19 mouse cellular contexts compared by ENCODE assay signal in genomic region chr9:108128248-108128647, GRCm38 (mm10). TPM values are rescaled to one million over a fixed set of nuclear protein-coding genes. Genes with fewer than 3 reads are reported as not detected.
DNase-seq lines count a peak whose midpoint lies in the region; ATAC-seq and TF ChIP-seq lines count a peak whose summit lies in the region.
"Had no signal": no experiment of that assay in that cellular context is flagged by ENCODE, and none has a peak within 500 bp of the region (broad histone marks: within the 10 kb centered on the region; RNA-seq: fewer than 3 reads in every experiment).

No protein-coding gene starts in this region.

- H3K36me3 ChIP-seq in lung, postnatal 0 days (ENCODE audit: insufficient read depth, low read length): no peaks in the 10 kb centered on the region
- H3K36me3 ChIP-seq in heart, embryonic 10.5 days: no peaks in the 10 kb centered on the region; the same call in 1 of the 2 replicates
- H3K36me3 ChIP-seq: intestine, embryonic 15.5 days; lung, embryonic 15.5 days had no signal

- no peak overlapping the region for H3K27ac ChIP-seq in lung, postnatal 0 days (ENCODE audit: low read length)
- H3K27ac ChIP-seq in heart, embryonic 10.5 days: no peak overlapping the region
- H3K27ac ChIP-seq: hindbrain, embryonic 12.5 days; intestine, embryonic 15.5 days; lung, embryonic 15.5 days had no signal

- H3K9me3 ChIP-seq in lung, postnatal 0 days (ENCODE audit: low read length): no peaks in the 10 kb centered on the region
- H3K9me3 ChIP-seq in heart, embryonic 10.5 days: no peaks in the 10 kb centered on the region
- H3K9me3 ChIP-seq: hindbrain, embryonic 12.5 days; intestine, embryonic 15.5 days; lung, embryonic 15.5 days; megakaryocyte, embryonic 14.5 days had no signal

- ATAC-seq in lung, postnatal 0 days: no peak
- ATAC-seq: forebrain, embryonic 14.5 days; intestine, embryonic 15.5 days had no signal

- no peak overlapping the region for H3K4me3 ChIP-seq in lung, postnatal 0 days (ENCODE audit: low read depth, low read length)
- H3K4me3 ChIP-seq in heart, embryonic 10.5 days: no peak overlapping the region
- H3K4me3 ChIP-seq: hindbrain, embryonic 12.5 days; intestine, embryonic 15.5 days; lung, embryonic 15.5 days; megakaryocyte, embryonic 14.5 days had no signal

- intact Hi-C loops in left cerebral cortex, postnatal 36 days (cut with DNase I): loop anchor here (5.0 kb wide), 1 partner anchor 74 kb away; no protein-coding TSS in a partner anchor
- intact Hi-C loops in heart, postnatal 10 days (cut with DNase I): no loop called here

- H3K27me3 ChIP-seq in lung, postnatal 0 days (replicated peaks; ENCODE audit: insufficient read depth, low read length): no peaks in the 10 kb centered on the region
- peaks cover 11% of the 10 kb centered on the region for H3K27me3 ChIP-seq in heart, embryonic 10.5 days (ENCODE audit: insufficient read depth, poor library complexity, severe bottlenecking)
- H3K27me3 ChIP-seq: hindbrain, embryonic 12.5 days; intestine, embryonic 15.5 days; lung, embryonic 15.5 days had no signal

- no peak overlapping the region for H3K4me2 ChIP-seq in lung, postnatal 0 days (replicated peaks; ENCODE audit: low read depth, low read length)
- H3K4me2 ChIP-seq: hindbrain, embryonic 12.5 days; intestine, embryonic 15.5 days; lung, embryonic 15.5 days had no signal

- TF ChIP-seq CTCF in lung, postnatal 0 days (IDR thresholded peaks at IDR 0.05): no peak

- peak; percentile 52 for DNase-seq in adrenal gland, postnatal 14 days
- no peak for DNase-seq in adrenal gland, postnatal 25 days
- peak; percentile 90 for DNase-seq in right cerebral cortex, adult 18-20 months
- no peak for DNase-seq in right cerebral cortex, postnatal 4 days
- DNase-seq in left cerebral cortex, postnatal 36 days (ENCODE audit: low spot score in 2 of 2): peak; percentile 78 to 86
- no peak for DNase-seq in lung, postnatal 0 days (ENCODE audit: low spot score)
- no peak for DNase-seq in heart, embryonic 10.5 days (ENCODE audit: low spot score)
- DNase-seq in heart, postnatal 10 days: no peak
- DNase-seq: embryo, embryonic 11 days; gastrocnemius, postnatal 36 days; kidney, postnatal 10 days; thymus, postnatal 4 days had no signal

- WGBS in lung, postnatal 0 days: 83% methylated on average over 11 of the region's 11 CpGs
- WGBS in heart, embryonic 10.5 days: 64% methylated on average over 11 of the region's 11 CpGs

- no peaks in the 10 kb centered on the region for H3K4me1 ChIP-seq in lung, postnatal 0 days (ENCODE audit: insufficient read depth, low read depth, low read length)
- peaks cover 25% of the 10 kb centered on the region for H3K4me1 ChIP-seq in heart, embryonic 10.5 days
- H3K4me1 ChIP-seq: hindbrain, embryonic 12.5 days; lung, embryonic 15.5 days had no signal

- H3K9ac ChIP-seq in lung, postnatal 0 days (replicated peaks; ENCODE audit: low read depth): no peak overlapping the region
- H3K9ac ChIP-seq: hindbrain, embryonic 12.5 days; intestine, embryonic 15.5 days; lung, embryonic 15.5 days had no signal

- TF ChIP-seq EP300 in lung, postnatal 0 days (IDR thresholded peaks at IDR 0.05): no peak

RNA-seq across cellular contexts. Expression of gene Apeh, which starts 33.8 kb away (rescaled TPM):
- 76.2 and 76.5 TPM in 2 replicates for total RNA-seq in adrenal gland, postnatal 14 days (2021)
- 100 and 123 TPM in 2 replicates for total RNA-seq in adrenal gland, postnatal 25 days (2021)
- total RNA-seq in left cerebral cortex, postnatal 36 days (2021): 10 to 100 TPM; 23.9 to 39.4 TPM
- 29.3 and 34.6 TPM in 2 replicates for polyA plus RNA-seq in lung, postnatal 0 days (2015; fragmentation: Nextera tagmentation; extraction: Ambion mirVana)
- polyA plus RNA-seq in heart, embryonic 10.5 days (2016; fragmentation: Nextera tagmentation; extraction: Ambion mirVana): 80.7 and 84.4 TPM in 2 replicates
- total RNA-seq in heart, postnatal 10 days (2021): 10 to 100 TPM; 44.6 to 53.1 TPM

RNA-seq across cellular contexts. Expression of gene Rnf123, which starts 45.1 kb away (rescaled TPM):
- 54.2 and 66.6 TPM in 2 replicates for total RNA-seq in adrenal gland, postnatal 14 days (2021)
- 85.0 and 87.0 TPM in 2 replicates for total RNA-seq in adrenal gland, postnatal 25 days (2021)
- total RNA-seq in left cerebral cortex, postnatal 36 days (2021): 100 to 1,000 TPM in 1 of 2 experiments, 10 to 100 TPM in 1; 77.6 to 107 TPM
- 19.7 and 20.4 TPM in 2 replicates for polyA plus RNA-seq in lung, postnatal 0 days (2015; fragmentation: Nextera tagmentation; extraction: Ambion mirVana)
- 31.8 and 33.1 TPM in 2 replicates for polyA plus RNA-seq in heart, embryonic 10.5 days (2016; fragmentation: Nextera tagmentation; extraction: Ambion mirVana)
- total RNA-seq in heart, postnatal 10 days (2021): 10 to 100 TPM; 62.5 to 83.1 TPM

RNA-seq across cellular contexts. Expression of gene Mst1, which starts 48.0 kb away (rescaled TPM):
- 1.4 and 20.2 TPM in 2 replicates for total RNA-seq in adrenal gland, postnatal 14 days (2021)
- total RNA-seq in adrenal gland, postnatal 25 days (2021): 0.39 and 2.7 TPM in 2 replicates
- total RNA-seq in left cerebral cortex, postnatal 36 days (2021): not detected
- polyA plus RNA-seq in lung, postnatal 0 days (2015; fragmentation: Nextera tagmentation; extraction: Ambion mirVana): 0.62 and 1.1 TPM in 2 replicates
- polyA plus RNA-seq in heart, embryonic 10.5 days (2016; fragmentation: Nextera tagmentation; extraction: Ambion mirVana): 1.6 TPM in 2 replicates
- not detected for total RNA-seq in heart, postnatal 10 days (2021)
- total RNA-seq: gastrocnemius, postnatal 36 days; layer of hippocampus, postnatal 25 days had no signal
- polyA plus RNA-seq: forebrain, embryonic 14.5 days; heart, embryonic 14.5 days had no signal

Comparison
In these comparisons a context has a peak if more than half of its experiments do, and no peak if none do; other contexts are left out.
1. DNase-seq: peak in adrenal gland, postnatal 14 days (single experiment), right cerebral cortex, adult 18-20 months (single experiment) and left cerebral cortex, postnatal 36 days (2 of 2); none in adrenal gland, postnatal 25 days (single experiment), right cerebral cortex, postnatal 4 days (single experiment), lung, postnatal 0 days (single experiment), heart, embryonic 10.5 days (single experiment) and heart, postnatal 10 days (0 of 2).